16 mouse cellular contexts compared by ENCODE assay signal in genomic region chr6:94536478-94536877, GRCm38 (mm10).
"Had no signal": no experiment of that assay in that cellular context is flagged by ENCODE, and none has a peak within 500 bp of the region (broad histone marks: within the 10 kb centered on the region; RNA-seq: fewer than 3 reads in every experiment).

No protein-coding gene starts in this region.

- H3K27me3 ChIP-seq: kidney, embryonic 15.5 days; liver, embryonic 13.5 days had no signal

- H3K4me3 ChIP-seq: kidney, embryonic 15.5 days; left cerebral cortex, adult 2 months; liver, embryonic 13.5 days had no signal

- DNase-seq: kidney, adult 8-10 months; kidney, postnatal 10 days; kidney, postnatal 36 days; layer of hippocampus, postnatal 36 days; liver, embryonic 13.5 days; lung, adult 2 months; lung, postnatal 14 days; lung, postnatal 4 days; midbrain, embryonic 14.5 days; right cerebral cortex, postnatal 4 days; thymus, adult 2 months; thymus, postnatal 14 days; thymus, postnatal 4 days had no signal

- H3K27ac ChIP-seq: kidney, embryonic 15.5 days; left cerebral cortex, adult 2 months; liver, embryonic 13.5 days had no signal

- H3K9ac ChIP-seq: kidney, embryonic 15.5 days; liver, embryonic 13.5 days had no signal

- H3K4me1 ChIP-seq: liver, embryonic 13.5 days had no signal

- H3K9me3 ChIP-seq: kidney, embryonic 15.5 days; liver, embryonic 13.5 days had no signal

- H3K4me2 ChIP-seq: kidney, embryonic 15.5 days; liver, embryonic 13.5 days; midbrain, embryonic 11.5 days had no signal
